Mouse (Mus musculus): Measurements from ENCODE around the gene Nop10.
"Not testable (repeated sequence)": the region's sequence is repeated elsewhere in the genome, so short reads cannot be mapped to it uniquely, and the experiment has no call there.

The Nop10 gene

DNA sequence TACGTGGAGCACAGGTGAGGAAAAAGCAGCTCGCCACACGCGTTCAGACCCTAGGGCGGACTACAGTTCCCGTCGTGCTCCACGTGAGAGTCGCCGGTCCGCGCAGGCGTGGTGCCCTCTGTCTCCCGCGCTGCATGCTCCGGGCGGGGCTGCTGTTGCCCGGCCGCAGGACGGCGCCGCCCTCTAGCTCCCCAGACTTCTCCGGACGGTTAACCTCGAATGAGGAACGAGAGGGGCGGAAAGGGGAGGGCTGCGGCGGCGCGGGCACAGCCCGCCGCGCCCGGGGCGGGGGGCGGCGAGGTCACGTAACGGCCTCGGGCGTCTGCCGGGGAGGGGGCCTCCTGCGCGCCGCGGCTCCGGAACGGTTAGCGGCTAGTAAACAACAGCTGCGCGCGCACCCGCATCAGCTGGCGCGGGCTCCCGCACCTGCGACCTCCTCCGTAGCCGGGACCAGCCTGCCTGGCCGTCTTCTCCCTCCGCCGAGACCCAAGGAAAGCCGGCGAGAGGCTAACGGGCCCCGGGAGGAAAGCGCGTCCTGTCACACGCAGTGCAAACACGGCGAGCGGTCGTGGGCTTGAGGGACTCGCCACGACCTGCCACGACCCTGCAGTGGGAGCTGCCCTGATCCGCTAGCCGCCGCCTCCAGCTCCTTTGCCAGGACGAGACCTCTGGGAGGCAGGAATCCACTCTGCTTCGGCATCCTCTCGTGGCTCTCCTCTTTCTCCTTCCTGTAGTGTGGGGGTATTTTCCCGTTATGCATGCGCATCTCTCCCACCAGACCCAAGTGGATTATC is 3.9 kb downstream of the Nop10 start, which contains the start of gene Slc12a6:
TSS of gene Slc12a6 (plus strand) at position 378 of the 794 bp plus-strand sequence.
- peak; percentile 95 for DNase-seq (ENCODE audit: low spot score)

GRCm38 (mm10) chr2:112266242-112266592 is 4.5 kb downstream of the Nop10 start, which contains the start of gene Gm21985:
TSS of gene Gm21985 (plus strand) at chr2:112266314.
- peak; percentile 60 for DNase-seq (ENCODE audit: low spot score)

GRCm38 (mm10) chr2:112266780-112267179 is 5.1 kb downstream of the Nop10 start:
- peak; percentile 35 for DNase-seq (ENCODE audit: low spot score)

GRCm38 (mm10) chr2:112267547-112268269 is 6.0 kb downstream of the Nop10 start:
- no peak for DNase-seq (ENCODE audit: low spot score)

DNA sequence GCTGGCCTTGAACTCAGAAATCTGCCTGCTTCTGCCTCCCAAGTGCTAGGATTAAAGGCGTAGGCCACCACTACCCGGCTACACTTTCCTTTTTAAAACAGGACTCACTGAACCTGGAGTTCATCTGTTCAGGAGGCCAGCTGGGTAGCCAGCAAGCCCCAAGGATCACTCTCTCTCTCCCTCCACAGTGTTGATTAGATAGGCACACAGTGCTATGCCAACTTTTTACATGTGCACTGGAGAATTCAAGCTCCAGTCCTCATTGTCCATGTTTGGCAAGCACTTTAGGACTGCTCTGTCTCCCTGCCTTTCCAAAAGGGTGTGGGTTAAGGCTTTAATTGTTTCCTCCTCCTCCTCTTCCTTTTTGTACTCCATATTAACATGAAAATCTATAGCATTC is 8.3 kb downstream of the Nop10 start:
- no peak for DNase-seq (ENCODE audit: low spot score)

DNA sequence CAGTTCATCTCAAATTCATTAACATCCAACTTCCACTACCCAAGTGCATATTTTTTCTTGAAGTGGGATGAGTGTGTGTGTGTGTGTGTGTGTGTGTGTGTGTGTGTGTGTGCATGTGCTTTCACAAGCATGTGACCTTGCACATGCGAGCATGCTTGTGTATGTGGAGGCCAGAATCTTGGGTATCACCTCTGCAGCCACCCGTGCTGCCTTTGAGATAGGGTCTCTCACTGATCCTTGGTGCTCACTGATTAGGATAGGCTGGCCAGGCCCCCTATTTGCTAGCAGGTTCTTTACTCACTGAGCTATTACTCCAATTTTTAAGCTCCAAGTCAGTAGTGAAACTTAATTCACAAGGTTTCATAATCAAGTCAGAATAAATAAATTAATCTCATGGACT is 11.2 kb downstream of the Nop10 start:
- DNase-seq (ENCODE audit: low spot score) = no peak

GRCm38 (mm10) chr2:112273474-112273873 is 11.7 kb downstream of the Nop10 start:
- DNase-seq (ENCODE audit: low spot score) = no peak

GRCm38 (mm10) chr2:112276870-112277269 is 15.1 kb downstream of the Nop10 start:
- DNase-seq (ENCODE audit: low spot score) = no peak

GRCm38 (mm10) chr2:112282846-112283245 is 21.1 kb downstream of the Nop10 start:
- DNase-seq (ENCODE audit: low spot score) = no peak

GRCm38 (mm10) chr2:112284363-112285030 is 22.8 kb downstream of the Nop10 start:
- DNase-seq (ENCODE audit: low spot score) = peak; percentile 88

DNA sequence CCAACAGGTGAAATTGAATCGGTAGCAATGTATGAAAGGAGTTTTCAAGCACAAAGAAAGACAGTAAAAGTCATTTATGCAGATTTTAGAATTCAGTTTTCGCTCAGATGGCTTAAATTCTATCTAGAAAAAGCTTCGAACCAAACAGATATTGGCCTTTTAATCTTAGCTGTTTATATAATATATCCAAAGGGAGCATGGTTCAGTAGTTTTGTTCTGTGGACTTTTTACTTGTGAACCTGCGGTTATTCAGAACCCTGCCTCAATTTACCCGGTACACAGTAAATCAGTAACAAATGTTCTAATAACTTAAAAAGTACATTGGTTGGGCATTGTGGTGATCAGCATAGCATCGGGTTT is 23.3 kb downstream of the Nop10 start:
- DNase-seq (ENCODE audit: low spot score) = no peak

GRCm38 (mm10) chr2:112286062-112286461 is 24.3 kb downstream of the Nop10 start:
- DNase-seq (ENCODE audit: low spot score) = not testable (repeated sequence)

- no peak for DNase-seq (ENCODE audit: low spot score)
Measured at GRCm38 (mm10) chr2:112287059-112287458, 25.3 kb downstream of the Nop10 start.

GRCm38 (mm10) chr2:112289507-112289906 is 27.8 kb downstream of the Nop10 start:
- no peak for DNase-seq (ENCODE audit: low spot score)

GRCm38 (mm10) chr2:112292823-112293222 is 31.1 kb downstream of the Nop10 start:
- DNase-seq (ENCODE audit: low spot score) = no peak

GRCm38 (mm10) chr2:112296211-112296610 is 34.5 kb downstream of the Nop10 start:
- no peak for DNase-seq (ENCODE audit: low spot score)

GRCm38 (mm10) chr2:112298221-112298620 is 36.5 kb downstream of the Nop10 start:
- DNase-seq (ENCODE audit: low spot score) = no peak

GRCm38 (mm10) chr2:112308671-112309070 is 46.9 kb downstream of the Nop10 start:
- DNase-seq (ENCODE audit: low spot score) = no peak

- DNase-seq (ENCODE audit: low spot score) = no peak
Measured at GRCm38 (mm10) chr2:112309161-112309600, 47.5 kb downstream of the Nop10 start.
